Comparison of ENCODE assay signal across 8 mouse cellular contexts in genomic region chr19:8786008-8786781, GRCm38 (mm10). TPM values are rescaled to one million over a fixed set of nuclear protein-coding genes. Genes with fewer than 3 reads are reported as not detected.
DNase-seq lines count a peak whose midpoint lies in the region; ATAC-seq lines count a peak whose summit lies in the region.

Taf6l (minus strand) TSS chr19:8786417.

- 1% methylated on average over 32 of the region's 32 CpGs for WGBS in heart, embryonic 13.5 days
- under 1% methylated on average over 32 of the region's 32 CpGs for WGBS in liver, embryonic 12.5 days (ENCODE audit: insufficient replicate concordance)
- WGBS in stomach, embryonic 15.5 days, result under 1% methylated on average over 32 of the region's 32 CpGs

- H3K9me3 ChIP-seq in heart, embryonic 13.5 days, result no peaks in the 10 kb centered on the region
- no peaks in the 10 kb centered on the region for H3K9me3 ChIP-seq in liver, embryonic 12.5 days (replicated peaks)
- H3K9me3 ChIP-seq in stomach, embryonic 15.5 days, result no peaks in the 10 kb centered on the region

- peak within 1 kb of the TSS; percentile 74 for H3K4me3 ChIP-seq in brown adipose tissue, adult 24 weeks (ENCODE audit: insufficient read depth, low read depth, low read length)
- H3K4me3 ChIP-seq in heart, embryonic 13.5 days, result peak within 1 kb of the TSS; percentile 81
- H3K4me3 ChIP-seq in liver, embryonic 12.5 days, result peak within 1 kb of the TSS; percentile 73
- peak within 1 kb of the TSS; percentile 75 for H3K4me3 ChIP-seq in stomach, embryonic 15.5 days (replicated peaks)

- no peaks in the 10 kb centered on the region for H3K27me3 ChIP-seq in heart, embryonic 13.5 days (replicated peaks)
- H3K27me3 ChIP-seq in liver, embryonic 12.5 days (replicated peaks), result no peaks in the 10 kb centered on the region
- H3K27me3 ChIP-seq in stomach, embryonic 15.5 days (replicated peaks), result no peaks in the 10 kb centered on the region

- peak; percentile 97 for DNase-seq in CD4-positive, CD25-positive, alpha-beta regulatory T cell, adult 2 months (ENCODE audit: low read depth, low spot score)
- peak; percentile 87 for DNase-seq in fat pad, adult 2 months (ENCODE audit: extremely low read depth, low read depth, low spot score)
- peak; percentile 95 for DNase-seq in kidney, postnatal 10 days
- DNase-seq in natural killer cell, adult 2 months (ENCODE audit: low spot score in 2 of 2), result peak; percentile 88 to 92

- H3K36me3 ChIP-seq in heart, embryonic 13.5 days, result peaks cover 36% of the 10 kb centered on the region
- peaks cover 35% of the 10 kb centered on the region for H3K36me3 ChIP-seq in liver, embryonic 12.5 days
- H3K36me3 ChIP-seq in stomach, embryonic 15.5 days, result 0 out of 2 replicates have a peak, but pooled peaks cover 9% of the 10 kb centered on the region

- peak within 1 kb of the TSS; percentile 89 for H3K9ac ChIP-seq in heart, embryonic 13.5 days
- peak within 1 kb of the TSS; percentile 80 for H3K9ac ChIP-seq in liver, embryonic 12.5 days
- peak within 1 kb of the TSS; percentile 61; the same call in 1 of the 2 replicates for H3K9ac ChIP-seq in stomach, embryonic 15.5 days

- peak; percentile 96 for ATAC-seq in heart, embryonic 13.5 days (ENCODE audit: extremely low read depth, insufficient number of reproducible peaks, low FRiP score, low TSS enrichment)
- ATAC-seq in liver, embryonic 12.5 days, result peak; percentile 99
- ATAC-seq in stomach, embryonic 15.5 days (ENCODE audit: insufficient read depth, low FRiP score, low read depth), result peak; percentile 99

- peak within 1 kb of the TSS; percentile 81 for H3K4me2 ChIP-seq in heart, embryonic 13.5 days
- peak within 1 kb of the TSS; percentile 74 for H3K4me2 ChIP-seq in liver, embryonic 12.5 days
- H3K4me2 ChIP-seq in stomach, embryonic 15.5 days, result peak within 1 kb of the TSS; percentile 70

- peaks cover 7% of the 10 kb centered on the region; the same call in 1 of the 2 replicates for H3K4me1 ChIP-seq in brown adipose tissue, adult 24 weeks (ENCODE audit: control insufficient read depth, insufficient read depth, insufficient read length, low read length)
- H3K4me1 ChIP-seq in heart, embryonic 13.5 days, result peaks cover 13% of the 10 kb centered on the region
- H3K4me1 ChIP-seq in liver, embryonic 12.5 days, result peaks cover 17% of the 10 kb centered on the region
- no peaks in the 10 kb centered on the region for H3K4me1 ChIP-seq in stomach, embryonic 15.5 days

- H3K27ac ChIP-seq in brown adipose tissue, adult 24 weeks (replicated peaks; ENCODE audit: low read depth, low read length), result no peak within 1 kb of the TSS
- peak within 1 kb of the TSS; percentile 83 for H3K27ac ChIP-seq in heart, embryonic 13.5 days (replicated peaks)
- H3K27ac ChIP-seq in liver, embryonic 12.5 days, result peak within 1 kb of the TSS; percentile 82
- H3K27ac ChIP-seq in stomach, embryonic 15.5 days, result peak within 1 kb of the TSS; percentile 87

RNA-seq across cellular contexts. Expression of gene Taf6l, which starts in this region (rescaled TPM):
- 4.2 and 8.6 TPM in 2 replicates for polyA plus RNA-seq in brown adipose tissue, adult 24 weeks (2012; ENCODE audit: insufficient read depth, insufficient read length, missing spikeins)
- polyA plus RNA-seq in heart, embryonic 13.5 days (2015; fragmentation: Nextera tagmentation; extraction: Ambion mirVana), result 18.2 and 19.6 TPM in 2 replicates
- polyA plus RNA-seq in liver, embryonic 12.5 days (2016; fragmentation: Nextera tagmentation; extraction: Ambion mirVana), result 21.8 and 23.1 TPM in 2 replicates
- polyA plus RNA-seq in stomach, embryonic 15.5 days (2015; fragmentation: Nextera tagmentation; extraction: Ambion mirVana), result 26.3 and 26.9 TPM in 2 replicates
